Mouse (Mus musculus): ENCODE measurements at regions not wholly inside any gene's neighbourhood (a gene's known extent, or its start where the extent isn't known, plus 50 kb on each side); places are given as distances from the start of the nearest gene placed in this dataset.
A peak's percentile ranks its signal among the peaks of the same experiment; 100 is the strongest.

DNA sequence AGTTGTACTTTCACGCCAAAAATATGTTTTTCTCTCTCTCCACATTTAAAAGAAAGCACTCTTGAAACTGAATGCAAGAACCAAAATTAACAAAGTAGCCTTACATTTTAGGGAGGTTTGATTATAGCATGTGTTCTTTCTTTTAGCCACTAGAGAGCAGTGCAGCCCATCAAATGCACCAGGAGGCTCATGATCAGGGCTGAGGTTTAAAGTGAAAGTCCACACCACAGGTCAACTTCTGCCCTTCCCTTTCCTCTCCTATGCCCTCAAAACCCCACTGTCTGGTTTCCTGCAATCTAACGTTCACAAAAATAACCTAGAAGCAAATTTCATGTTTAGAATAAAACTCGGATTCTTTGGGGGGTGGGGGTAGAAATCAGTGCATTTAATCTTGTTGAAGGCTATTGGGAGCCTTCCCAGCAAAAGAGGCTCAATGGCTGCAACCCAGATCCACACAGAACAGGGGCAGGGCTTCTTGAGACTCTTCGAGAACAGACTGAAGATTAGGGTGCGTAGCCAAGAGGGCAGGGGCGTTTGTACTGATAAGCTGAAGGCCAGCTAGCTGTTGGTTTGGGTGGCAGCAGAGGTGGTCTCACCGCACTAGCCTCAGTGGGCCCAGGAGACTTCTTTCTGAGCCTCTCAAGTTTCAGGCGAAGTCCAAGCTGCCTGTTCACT is 59.3 kb upstream of the Zfp770 start:
- DNase-seq (ENCODE audit: low read depth): peak; percentile 7

DNA sequence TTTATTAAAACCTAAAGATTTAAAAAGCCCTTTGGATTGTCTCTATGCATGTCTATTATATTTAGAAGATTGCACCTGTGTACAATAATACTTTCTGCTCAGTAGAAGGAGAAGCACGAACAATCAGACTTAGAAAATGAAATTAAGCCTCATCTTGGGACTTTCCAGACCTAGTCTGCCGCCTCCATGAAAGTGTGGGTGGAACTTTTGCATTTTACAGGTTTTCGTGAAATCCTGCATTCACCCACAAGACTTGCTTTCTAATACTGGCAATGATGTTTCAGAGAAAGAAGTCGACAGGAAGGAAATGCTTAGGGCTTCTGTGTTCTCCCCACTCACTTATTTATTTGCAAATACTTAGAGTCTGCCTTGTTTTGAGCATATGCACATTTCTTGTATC is 58.3 kb upstream of the Zfp770 start:
- no peak for DNase-seq (ENCODE audit: low read depth)

Data from c-Kit-positive CD71-positive TER-119-negative erythroid progenitor cells, embryonic 14.5 days (primary cell).